Mouse (Mus musculus) gastrocnemius, adult 18-20 months (tissue): ENCODE measurements around the gene Odf3. TPM values are rescaled to one million over a fixed set of nuclear protein-coding genes. Genes with fewer than 3 reads are reported as not detected.

Experiments used
- DNase-seq: peaks from one replicate; pipeline ENCODE4 v3.0.0; 2021; ENCODE audit warnings: low spot score
- total RNA-seq, 2 experiments: library from RNA; stranded (reverse); gene quantifications; 2 replicates each; pipeline ENCODE4 v1.2.3; 2021

Odf3 gene
- total RNA-seq, 2 experiments from 2014 or later: not detected

DNA sequence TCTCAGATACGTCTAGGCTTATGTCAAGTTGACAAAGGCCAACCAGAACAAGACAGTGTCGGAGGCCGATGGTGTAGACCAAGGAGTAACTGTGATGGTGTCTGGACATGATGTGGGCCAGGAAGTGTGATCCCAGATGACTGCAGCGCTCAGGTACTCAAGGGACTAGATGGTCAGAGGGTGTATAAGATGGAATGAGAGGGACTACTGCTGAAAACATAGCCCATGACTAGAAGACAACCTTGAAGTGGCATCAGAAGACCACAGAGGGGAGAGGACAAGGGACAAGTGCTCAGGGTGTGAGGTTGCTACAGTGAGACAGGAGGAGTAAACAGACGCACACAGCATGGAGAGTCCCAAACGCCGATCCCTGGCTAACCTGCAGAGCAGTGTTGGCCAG is 3.8 kb upstream of the Odf3 start:
- no peak for DNase-seq

- peak; percentile 91 for DNase-seq
Observed at GRCm38 (mm10) chr7:140844905-140845665, 2.5 kb upstream of the Odf3 start, which contains the start of gene Scgb1c1. Gene Scgb1c1 (plus strand): TSS chr7:140845547.

DNA sequence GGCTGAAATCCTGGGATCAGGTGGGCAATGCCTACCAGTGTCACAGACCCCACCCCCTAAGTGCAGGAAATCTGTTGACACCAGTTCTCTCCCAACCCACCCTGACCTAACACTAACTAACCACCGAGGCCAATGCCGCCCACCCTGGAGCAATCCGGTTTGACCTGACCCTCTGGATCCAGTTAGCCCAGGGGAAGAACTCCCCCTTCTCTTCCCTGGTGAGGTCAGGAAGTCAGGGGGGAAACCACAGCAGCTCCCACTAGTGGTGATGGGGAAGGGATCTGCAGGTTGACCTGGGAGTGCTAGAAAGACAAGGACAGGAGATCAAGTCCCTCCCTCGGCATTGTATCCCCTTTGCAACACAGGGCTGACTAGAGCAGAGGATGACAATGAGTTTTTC is 1.9 kb upstream of the Odf3 start:
- DNase-seq: no peak

DNA sequence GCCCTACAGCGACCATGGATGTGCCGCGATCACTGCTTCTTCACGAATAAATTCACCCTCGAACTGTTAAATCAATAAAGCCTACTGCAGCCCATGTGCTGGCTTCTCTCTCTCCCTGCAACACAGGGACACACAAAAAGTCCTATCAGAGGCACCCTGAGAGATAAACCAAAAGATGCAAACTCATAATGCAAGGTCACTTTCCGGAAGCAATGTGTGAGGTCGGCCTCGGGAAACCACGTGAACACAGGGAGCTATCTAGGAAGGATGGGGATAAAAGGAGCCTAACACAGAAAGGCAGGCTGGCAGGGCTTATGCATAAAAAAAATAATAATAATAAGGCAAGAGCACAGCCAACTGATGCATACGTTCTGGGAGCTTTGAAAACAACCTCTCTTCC is 929 bp upstream of the Odf3 start:
- no peak for DNase-seq

- no peak for DNase-seq
Observed at GRCm38 (mm10) chr7:140848591-140848990, 986 bp downstream of the Odf3 start.

GRCm38 (mm10) chr7:140851916-140852315 is 4.3 kb downstream of the Odf3 start:
- DNase-seq: no peak

GRCm38 (mm10) chr7:140853386-140853785 is 5.8 kb downstream of the Odf3 start:
- no peak for DNase-seq

DNA sequence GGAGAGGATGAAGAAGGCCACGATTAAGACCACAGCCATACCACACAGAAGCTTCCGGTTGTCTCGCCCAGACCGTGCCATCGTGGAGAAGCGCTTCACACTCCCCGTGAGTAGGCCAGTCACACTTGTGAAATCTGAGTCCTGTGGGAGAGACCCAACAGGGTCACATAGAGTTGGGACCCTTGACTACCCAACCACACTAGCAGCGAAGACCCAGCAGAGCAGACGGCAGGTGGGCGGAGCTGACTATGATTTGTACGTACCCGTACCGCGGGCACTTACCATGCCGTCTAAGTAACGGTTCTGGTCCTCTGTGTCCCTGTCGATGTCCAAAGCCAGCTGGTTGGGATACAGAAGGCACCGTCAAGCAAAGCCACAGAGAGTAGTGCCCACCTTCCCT is 6.9 kb downstream of the Odf3 start:
- no peak for DNase-seq

GRCm38 (mm10) chr7:140855181-140855580 is 7.6 kb downstream of the Odf3 start:
- DNase-seq: no peak

- DNase-seq: peak; percentile 91
Observed at GRCm38 (mm10) chr7:140855860-140856784, 8.5 kb downstream of the Odf3 start, which contains the start of gene Gm45785. Gene Gm45785 (minus strand): TSS chr7:140856331.

DNA sequence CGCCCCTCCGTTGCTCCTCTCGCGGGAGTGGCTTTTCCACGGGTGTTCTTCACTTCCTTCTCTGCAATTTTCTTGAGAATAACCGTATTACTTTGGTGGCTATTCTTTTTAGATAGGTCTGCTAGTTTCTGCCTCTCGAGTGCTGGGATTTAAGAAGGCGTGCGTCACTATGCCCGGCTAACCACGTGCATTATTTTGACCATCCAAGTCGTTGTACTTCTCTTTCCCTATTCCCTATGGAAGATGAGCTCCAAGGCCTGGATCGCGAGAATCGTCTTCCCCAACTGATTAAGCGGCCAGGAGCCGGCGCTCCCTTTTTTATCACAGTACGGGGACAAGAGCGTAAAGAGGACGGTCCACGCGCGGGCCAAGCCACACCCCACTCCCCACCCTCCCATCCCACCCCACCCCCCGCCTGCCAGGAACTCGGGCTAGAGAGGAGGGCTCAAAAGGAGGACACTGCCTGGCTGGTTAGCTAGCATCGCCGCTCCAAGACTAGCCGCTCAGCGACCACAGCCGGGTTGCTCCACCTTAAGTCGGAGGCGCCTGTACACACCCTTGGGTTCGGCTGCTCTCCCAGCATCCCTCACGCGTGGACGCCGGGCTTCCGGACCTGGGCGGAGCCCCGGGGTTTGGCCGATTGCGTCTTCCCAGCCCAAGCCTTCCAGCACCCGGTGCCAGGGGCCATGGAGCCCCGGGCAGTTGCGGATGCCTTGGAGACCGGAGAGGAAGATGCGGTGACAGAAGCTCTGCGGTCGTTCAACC is 9.4 kb downstream of the Odf3 start, which contains the start of gene Ric8a:
TSS of gene Ric8a (plus strand) at position 173 of the 765 bp plus-strand sequence.
- peak; percentile 92 for DNase-seq

GRCm38 (mm10) chr7:140857550-140858505 is 10.2 kb downstream of the Odf3 start, which contains the start of gene Bet1l:
Gene Bet1l (minus strand): TSS chr7:140857577.
- DNase-seq: no peak

GRCm38 (mm10) chr7:140858746-140859145 is 11.1 kb downstream of the Odf3 start:
- no peak for DNase-seq

GRCm38 (mm10) chr7:140859997-140860396 is 12.4 kb downstream of the Odf3 start:
- no peak for DNase-seq

DNA sequence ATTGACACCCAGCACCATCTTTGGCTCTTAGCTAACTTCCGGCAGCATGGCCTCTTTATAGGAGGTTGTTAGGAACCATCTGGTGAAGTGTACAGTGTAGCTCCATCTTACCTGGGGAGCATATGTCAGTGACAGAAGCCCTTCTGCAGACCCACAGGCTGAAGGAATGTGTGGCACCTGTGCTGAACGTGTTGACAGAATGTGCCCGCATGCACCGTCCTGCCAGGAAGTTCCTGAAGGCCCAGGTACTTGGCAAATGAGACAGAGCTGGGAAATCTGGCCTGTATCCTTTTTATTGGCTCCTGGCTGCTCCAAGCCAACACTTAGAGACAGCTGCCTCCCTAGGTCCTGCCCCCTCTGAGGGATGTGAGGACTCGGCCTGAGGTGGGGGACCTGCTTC is 13.1 kb downstream of the Odf3 start:
- DNase-seq: no peak

GRCm38 (mm10) chr7:140864761-140865160 is 17.2 kb downstream of the Odf3 start:
- DNase-seq: no peak

- no peak for DNase-seq
Observed at GRCm38 (mm10) chr7:140874224-140874623, 26.6 kb downstream of the Odf3 start.

DNA sequence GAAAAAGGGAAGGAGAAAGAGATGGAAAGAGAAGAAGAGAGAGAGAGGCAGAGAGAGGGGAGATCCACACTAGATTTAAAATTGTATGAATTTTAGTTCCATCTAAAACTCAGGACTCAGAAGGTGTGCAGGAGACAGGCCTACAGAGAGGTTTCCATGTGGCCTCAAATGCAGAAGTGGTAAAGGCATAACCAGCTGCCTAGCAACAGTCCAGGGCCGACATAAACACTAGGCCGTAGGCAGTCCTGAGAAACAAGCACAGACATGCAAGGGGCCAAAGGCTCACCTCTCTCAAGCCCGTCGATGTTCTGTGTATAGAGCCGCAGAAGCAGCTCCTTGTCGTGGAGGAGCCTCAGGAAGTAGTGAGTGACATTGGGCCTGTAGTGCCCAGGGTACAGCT is 29.8 kb downstream of the Odf3 start:
- no peak for DNase-seq

DNA sequence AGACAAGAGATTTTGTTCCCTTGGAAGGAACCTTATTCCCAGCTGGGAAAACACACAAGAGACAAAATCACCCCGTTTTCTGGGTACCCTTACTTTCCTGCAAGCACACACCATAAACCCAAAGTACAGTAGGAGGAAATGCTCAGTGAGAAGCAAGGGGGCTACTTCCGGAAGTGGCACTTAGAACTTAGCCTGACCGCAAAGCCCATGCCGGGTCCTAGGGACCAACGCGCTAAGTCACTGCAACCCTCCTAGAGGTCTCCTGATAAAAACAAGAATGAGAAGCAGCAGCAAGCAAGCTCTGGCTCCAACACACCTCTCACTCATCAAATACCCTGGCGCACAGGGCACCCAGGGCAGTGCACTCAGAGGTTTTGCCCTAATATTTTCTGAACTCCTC is 31.8 kb downstream of the Odf3 start:
- DNase-seq: no peak

- DNase-seq: no peak
Observed at GRCm38 (mm10) chr7:140880419-140880818, 32.8 kb downstream of the Odf3 start.
